Mouse (Mus musculus) liver, embryonic 14.5 days (tissue): ENCODE results near the gene Cnot6.

ENCODE experiments used
- CTCF ChIP-seq: IDR thresholded peaks from 2 replicates; pipeline ENCODE4 v1.5.1; 2016; ENCODE audit warnings: antibody characterized with exemption, low read depth, control low read depth
- EP300 ChIP-seq: IDR thresholded peaks from 2 replicates; pipeline ENCODE4 v1.6.1; 2016; ENCODE audit warnings: antibody characterized with exemption, low read depth

- no peak for TF ChIP-seq CTCF
- no peak for TF ChIP-seq EP300
These were observed 17.5 kb downstream of the Cnot6 start for GRCm38 (mm10) chr11:49695013-49695412.
